Mouse (Mus musculus): ENCODE measurements around the gene Armc2. TPM values are rescaled to one million over a fixed set of nuclear protein-coding genes. Genes with fewer than 3 reads are reported as not detected.

Gene Armc2
- polyA plus RNA-seq, 1 experiment from 2014 or later = 9.2 TPM

GRCm38 (mm10) chr10:41880777-41881176 is 137.5 kb downstream of the Armc2 start:
- H3K36me3 ChIP-seq (ENCODE audit: control insufficient read depth, insufficient read depth, low read length) = no peaks in the 10 kb centered on the region
- no peaks in the 10 kb centered on the region for H3K27me3 ChIP-seq (replicated peaks; ENCODE audit: control insufficient read depth, insufficient read depth, low read length)
- no peak overlapping the region for H3K9ac ChIP-seq (ENCODE audit: low read length)
- no peak overlapping the region for H3K27ac ChIP-seq (ENCODE audit: low read depth, low read length)
- no peaks in the 10 kb centered on the region for H3K4me1 ChIP-seq (ENCODE audit: control insufficient read depth, insufficient read depth, low read length)
- no peak for ATAC-seq
- no peak overlapping the region for H3K4me3 ChIP-seq (ENCODE audit: low read depth, low read length)
- DNase-seq (ENCODE audit: low spot score) = no peak
- 16% methylated on average over 1 of the region's 1 CpGs for WGBS
- H3K4me2 ChIP-seq (ENCODE audit: low read length) = no peak overlapping the region
- no peaks in the 10 kb centered on the region for H3K9me3 ChIP-seq (replicated peaks; ENCODE audit: control insufficient read depth, low read length)

- no peak overlapping the region for H3K9ac ChIP-seq (ENCODE audit: low read length)
- 41% methylated on average over 4 of the region's 4 CpGs for WGBS
- no peak overlapping the region for H3K4me3 ChIP-seq (ENCODE audit: low read depth, low read length)
- no peak overlapping the region for H3K4me2 ChIP-seq (ENCODE audit: low read length)
- H3K27me3 ChIP-seq (replicated peaks; ENCODE audit: control insufficient read depth, insufficient read depth, low read length) = no peaks in the 10 kb centered on the region
- DNase-seq (ENCODE audit: low spot score) (no peak), ATAC-seq (no peak)
- H3K27ac ChIP-seq (ENCODE audit: low read depth, low read length) = 0 out of 2 replicates have a peak overlapping the region, but pooled peaks have one; percentile 21
- H3K4me1 ChIP-seq (ENCODE audit: control insufficient read depth, insufficient read depth, low read length) = no peaks in the 10 kb centered on the region
- H3K36me3 ChIP-seq (ENCODE audit: control insufficient read depth, insufficient read depth, low read length) = no peaks in the 10 kb centered on the region
- no peaks in the 10 kb centered on the region for H3K9me3 ChIP-seq (replicated peaks; ENCODE audit: control insufficient read depth, low read length)
Measured at GRCm38 (mm10) chr10:41880206-41880605, 138.0 kb downstream of the Armc2 start.

GRCm38 (mm10) chr10:41879675-41880074 is 138.6 kb downstream of the Armc2 start:
- Histone ChIP-seq H3K27ac (ENCODE audit: low read depth, low read length) (no peak overlapping the region), H3K9me3 (replicated peaks; ENCODE audit: control insufficient read depth, low read length) (no peaks in the 10 kb centered on the region), H3K27me3 (replicated peaks; ENCODE audit: control insufficient read depth, insufficient read depth, low read length) (no peaks in the 10 kb centered on the region), H3K9ac (ENCODE audit: low read length) (no peak overlapping the region), H3K4me1 (ENCODE audit: control insufficient read depth, insufficient read depth, low read length) (no peaks in the 10 kb centered on the region), H3K4me3 (ENCODE audit: low read depth, low read length) (no peak overlapping the region), H3K36me3 (ENCODE audit: control insufficient read depth, insufficient read depth, low read length) (no peaks in the 10 kb centered on the region), H3K4me2 (ENCODE audit: low read length) (no peak overlapping the region)
- WGBS = 94% methylated on average over 1 of the region's 1 CpGs
- ATAC-seq = no peak
- no peak for DNase-seq (ENCODE audit: low spot score)

- no peak for ATAC-seq
- Histone ChIP-seq H3K9ac (ENCODE audit: low read length) (no peak overlapping the region), H3K27me3 (replicated peaks; ENCODE audit: control insufficient read depth, insufficient read depth, low read length) (no peaks in the 10 kb centered on the region), H3K4me1 (ENCODE audit: control insufficient read depth, insufficient read depth, low read length) (no peaks in the 10 kb centered on the region), H3K27ac (ENCODE audit: low read depth, low read length) (no peak overlapping the region), H3K36me3 (ENCODE audit: control insufficient read depth, insufficient read depth, low read length) (no peaks in the 10 kb centered on the region), H3K4me3 (ENCODE audit: low read depth, low read length) (no peak overlapping the region), H3K9me3 (replicated peaks; ENCODE audit: control insufficient read depth, low read length) (no peaks in the 10 kb centered on the region), H3K4me2 (ENCODE audit: low read length) (no peak overlapping the region)
- 89% methylated on average over 11 of the region's 11 CpGs for WGBS
- DNase-seq (ENCODE audit: low spot score) = no peak
Measured at GRCm38 (mm10) chr10:41878344-41878743, 139.9 kb downstream of the Armc2 start.

- no peak overlapping the region for H3K27ac ChIP-seq (ENCODE audit: low read depth, low read length)
- H3K9ac ChIP-seq (ENCODE audit: low read length) = no peak overlapping the region
- H3K27me3 ChIP-seq (replicated peaks; ENCODE audit: control insufficient read depth, insufficient read depth, low read length) = no peaks in the 10 kb centered on the region
- H3K4me2 ChIP-seq (ENCODE audit: low read length) = no peak overlapping the region
- H3K36me3 ChIP-seq (ENCODE audit: control insufficient read depth, insufficient read depth, low read length) = no peaks in the 10 kb centered on the region
- H3K4me1 ChIP-seq (ENCODE audit: control insufficient read depth, insufficient read depth, low read length) = no peaks in the 10 kb centered on the region
- ATAC-seq = no peak
- no peak for DNase-seq (ENCODE audit: low spot score)
- no peaks in the 10 kb centered on the region for H3K9me3 ChIP-seq (replicated peaks; ENCODE audit: control insufficient read depth, low read length)
- no peak overlapping the region for H3K4me3 ChIP-seq (ENCODE audit: low read depth, low read length)
Measured at GRCm38 (mm10) chr10:41875624-41876023, 142.6 kb downstream of the Armc2 start.

- no peak for ATAC-seq
- Histone ChIP-seq H3K4me3 (ENCODE audit: low read depth, low read length) (no peak overlapping the region), H3K9me3 (replicated peaks; ENCODE audit: control insufficient read depth, low read length) (no peaks in the 10 kb centered on the region), H3K27me3 (replicated peaks; ENCODE audit: control insufficient read depth, insufficient read depth, low read length) (no peaks in the 10 kb centered on the region), H3K9ac (ENCODE audit: low read length) (no peak overlapping the region), H3K4me1 (ENCODE audit: control insufficient read depth, insufficient read depth, low read length) (no peaks in the 10 kb centered on the region; the same call in 1 of the 2 replicates), H3K27ac (ENCODE audit: low read depth, low read length) (no peak overlapping the region), H3K4me2 (ENCODE audit: low read length) (no peak overlapping the region), H3K36me3 (ENCODE audit: control insufficient read depth, insufficient read depth, low read length) (no peaks in the 10 kb centered on the region)
- DNase-seq (ENCODE audit: low spot score) = no peak
- 63% methylated on average over 2 of the region's 2 CpGs for WGBS
Measured at GRCm38 (mm10) chr10:41871564-41871963, 146.7 kb downstream of the Armc2 start.

GRCm38 (mm10) chr10:41870101-41870500 is 148.1 kb downstream of the Armc2 start:
- H3K4me2 ChIP-seq (ENCODE audit: low read length) = no peak overlapping the region
- ATAC-seq = no peak
- no peaks in the 10 kb centered on the region; the same call in 1 of the 2 replicates for H3K4me1 ChIP-seq (ENCODE audit: control insufficient read depth, insufficient read depth, low read length)
- H3K4me3 ChIP-seq (ENCODE audit: low read depth, low read length) = no peak overlapping the region
- DNase-seq (ENCODE audit: low spot score) = no peak
- H3K9me3 ChIP-seq (replicated peaks; ENCODE audit: control insufficient read depth, low read length) = no peaks in the 10 kb centered on the region
- H3K36me3 ChIP-seq (ENCODE audit: control insufficient read depth, insufficient read depth, low read length) = no peaks in the 10 kb centered on the region
- H3K27me3 ChIP-seq (replicated peaks; ENCODE audit: control insufficient read depth, insufficient read depth, low read length) = no peaks in the 10 kb centered on the region
- H3K9ac ChIP-seq (ENCODE audit: low read length) = no peak overlapping the region
- WGBS = 50% methylated on average over 2 of the region's 2 CpGs
- H3K27ac ChIP-seq (ENCODE audit: low read depth, low read length) = no peak overlapping the region

GRCm38 (mm10) chr10:41867956-41868355 is 150.3 kb downstream of the Armc2 start:
- Histone ChIP-seq H3K4me2 (ENCODE audit: low read length) (no peak overlapping the region), H3K27me3 (replicated peaks; ENCODE audit: control insufficient read depth, insufficient read depth, low read length) (no peaks in the 10 kb centered on the region), H3K4me3 (ENCODE audit: low read depth, low read length) (no peak overlapping the region), H3K27ac (ENCODE audit: low read depth, low read length) (no peak overlapping the region), H3K9me3 (replicated peaks; ENCODE audit: control insufficient read depth, low read length) (no peaks in the 10 kb centered on the region), H3K4me1 (ENCODE audit: control insufficient read depth, insufficient read depth, low read length) (no peaks in the 10 kb centered on the region; the same call in 1 of the 2 replicates), H3K36me3 (ENCODE audit: control insufficient read depth, insufficient read depth, low read length) (no peaks in the 10 kb centered on the region), H3K9ac (ENCODE audit: low read length) (no peak overlapping the region)
- WGBS = 77% methylated on average over 5 of the region's 5 CpGs
- DNase-seq (ENCODE audit: low spot score) = no peak
- ATAC-seq = no peak

- H3K4me1 ChIP-seq (ENCODE audit: control insufficient read depth, insufficient read depth, low read length) = no peaks in the 10 kb centered on the region; the same call in 1 of the 2 replicates
- H3K9me3 ChIP-seq (replicated peaks; ENCODE audit: control insufficient read depth, low read length) = no peaks in the 10 kb centered on the region
- ATAC-seq (no peak), DNase-seq (ENCODE audit: low spot score) (no peak)
- H3K4me3 ChIP-seq (ENCODE audit: low read depth, low read length) = no peak overlapping the region
- no peak overlapping the region for H3K9ac ChIP-seq (ENCODE audit: low read length)
- H3K27ac ChIP-seq (ENCODE audit: low read depth, low read length) = peak overlapping the region; percentile 33; the same call in 1 of the 2 replicates
- H3K36me3 ChIP-seq (ENCODE audit: control insufficient read depth, insufficient read depth, low read length) = no peaks in the 10 kb centered on the region
- no peaks in the 10 kb centered on the region for H3K27me3 ChIP-seq (replicated peaks; ENCODE audit: control insufficient read depth, insufficient read depth, low read length)
- H3K4me2 ChIP-seq (ENCODE audit: low read length) = no peak overlapping the region
Measured at GRCm38 (mm10) chr10:41866838-41867154, 151.4 kb downstream of the Armc2 start.
